Mouse (Mus musculus): Measurements from ENCODE around the gene Slc6a19. TPM values are rescaled to one million over a fixed set of nuclear protein-coding genes. Genes with fewer than 3 reads are reported as not detected.
"Not testable (repeated sequence)": the region's sequence is repeated elsewhere in the genome, so short reads cannot be mapped to it uniquely, and the experiment has no call there.

Gene Slc6a19
- polyA plus RNA-seq (2015; fragmentation: Nextera tagmentation; extraction: Ambion mirVana) = 0.18 and 0.29 TPM in 2 replicates

- Histone ChIP-seq H3K9ac (no peak within 1 kb of the TSS), H3K36me3 (no peaks in the 10 kb centered on the region), H3K27ac (no peak within 1 kb of the TSS), H3K27me3 (no peaks in the 10 kb centered on the region), H3K4me3 (no peak within 1 kb of the TSS), H3K9me3 (no peaks in the 10 kb centered on the region), H3K4me1 (replicated peaks) (0 out of 2 replicates have a peak, but pooled peaks cover 8% of the 10 kb centered on the region), H3K4me2 (no peak within 1 kb of the TSS)
- 61% methylated on average over 7 of the region's 7 CpGs for WGBS
- ATAC-seq (ENCODE audit: low FRiP score) = peak; percentile 67; the same call in 1 of the 2 replicates
These were observed at the start of gene Slc6a19 for GRCm38 (mm10) chr13:73704694-73705325. Gene Slc6a19, minus strand, starts transcription at chr13:73704865.

GRCm38 (mm10) chr13:73751284-73751683 lies 46.6 kb upstream of the Slc6a19 start:
- no peak overlapping the region for H3K27ac ChIP-seq
- ATAC-seq (ENCODE audit: low FRiP score) = no peak
- H3K4me1 ChIP-seq (replicated peaks) = peaks cover 14% of the 10 kb centered on the region
- no peak overlapping the region for H3K4me3 ChIP-seq
- no peak overlapping the region for H3K4me2 ChIP-seq
- H3K36me3 ChIP-seq = no peaks in the 10 kb centered on the region
- 96% methylated on average over 3 of the region's 3 CpGs for WGBS
- no peak overlapping the region for H3K9ac ChIP-seq
- H3K27me3 ChIP-seq = 0 out of 2 replicates have a peak, but pooled peaks cover 3% of the 10 kb centered on the region
- H3K9me3 ChIP-seq = no peaks in the 10 kb centered on the region

DNA sequence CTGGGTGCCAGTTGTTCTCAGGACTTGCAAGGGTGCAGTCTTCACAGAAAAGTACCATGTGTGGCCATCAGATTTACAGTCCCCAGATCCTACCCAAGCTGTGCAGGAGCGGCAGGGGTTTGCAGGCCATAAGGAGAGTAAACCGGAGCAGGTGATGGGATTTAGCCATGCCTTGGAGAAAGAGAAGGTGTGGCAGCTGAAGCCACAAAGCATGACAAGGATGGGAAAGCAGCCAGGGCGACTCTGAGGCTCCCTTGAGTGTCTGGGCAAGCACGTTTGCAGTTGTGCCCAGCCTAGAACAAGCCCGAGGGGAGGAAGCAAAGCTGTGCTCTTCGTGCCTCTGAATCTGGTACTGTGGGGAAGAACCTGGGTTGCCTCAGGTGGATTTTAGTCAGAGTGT lies 45.8 kb upstream of the Slc6a19 start:
- peaks cover 14% of the 10 kb centered on the region for H3K4me1 ChIP-seq (replicated peaks)
- no peak overlapping the region for H3K4me2 ChIP-seq
- ATAC-seq (ENCODE audit: low FRiP score) = no peak

DNA sequence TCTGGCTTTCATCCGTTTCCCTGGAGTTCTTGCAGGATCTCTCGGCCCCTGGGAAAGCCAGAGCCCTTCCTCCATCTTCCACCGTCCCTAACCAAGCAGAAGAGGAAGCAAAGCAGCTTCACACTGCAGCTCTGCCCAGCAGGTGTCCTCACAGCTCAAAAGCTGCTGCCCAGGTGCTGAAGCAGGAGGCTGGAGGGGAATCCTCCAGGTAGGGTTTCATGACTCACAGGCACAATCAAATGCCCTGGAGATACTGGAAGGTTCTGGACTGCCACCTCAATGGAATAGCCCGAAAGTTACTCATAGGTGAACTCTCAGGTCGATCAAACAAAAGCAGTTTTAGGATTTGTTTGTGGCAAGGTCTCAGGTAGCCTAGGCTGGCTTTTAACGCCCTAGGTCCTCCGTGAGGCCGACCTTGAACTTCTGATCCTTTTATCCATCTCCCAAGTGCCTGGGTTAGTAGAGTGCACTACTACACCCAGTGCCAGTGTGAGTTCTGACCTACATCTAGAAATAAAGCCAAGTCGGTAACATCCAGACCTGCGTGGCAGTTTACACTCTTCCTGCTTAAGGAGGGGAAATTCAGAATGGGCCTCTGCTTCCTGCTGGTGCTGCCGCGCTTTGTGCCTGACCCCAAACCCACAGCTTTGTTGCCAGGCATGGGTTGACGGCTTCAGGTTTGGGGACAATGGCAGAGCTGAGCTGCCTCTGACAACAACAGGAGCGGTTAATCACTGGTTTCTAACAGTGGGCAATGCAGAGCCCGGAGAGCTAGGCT lies 44.2 kb upstream of the Slc6a19 start:
- H3K4me3 ChIP-seq = no peak overlapping the region
- no peak overlapping the region for H3K4me2 ChIP-seq
- no peaks in the 10 kb centered on the region for H3K36me3 ChIP-seq
- no peak for ATAC-seq (ENCODE audit: low FRiP score)
- WGBS = 37% methylated on average over 15 of the region's 15 CpGs
- 0 out of 2 replicates have a peak, but pooled peaks cover 3% of the 10 kb centered on the region for H3K27me3 ChIP-seq
- H3K4me1 ChIP-seq (replicated peaks) = peaks cover 15% of the 10 kb centered on the region
- no peak overlapping the region; the same call in 1 of the 2 replicates for H3K9ac ChIP-seq
- no peaks in the 10 kb centered on the region for H3K9me3 ChIP-seq
- H3K27ac ChIP-seq = 0 out of 2 replicates have a peak overlapping the region, but pooled peaks have one; percentile 8

More for the DNA sequence above, 45.8 kb upstream of the Slc6a19 start:
- Histone ChIP-seq H3K36me3 (no peaks in the 10 kb centered on the region), H3K9ac (no peak overlapping the region), H3K27me3 (0 out of 2 replicates have a peak, but pooled peaks cover 3% of the 10 kb centered on the region), H3K9me3 (no peaks in the 10 kb centered on the region), H3K27ac (no peak overlapping the region), H3K4me3 (no peak overlapping the region)
- 62% methylated on average over 6 of the region's 6 CpGs for WGBS

DNA sequence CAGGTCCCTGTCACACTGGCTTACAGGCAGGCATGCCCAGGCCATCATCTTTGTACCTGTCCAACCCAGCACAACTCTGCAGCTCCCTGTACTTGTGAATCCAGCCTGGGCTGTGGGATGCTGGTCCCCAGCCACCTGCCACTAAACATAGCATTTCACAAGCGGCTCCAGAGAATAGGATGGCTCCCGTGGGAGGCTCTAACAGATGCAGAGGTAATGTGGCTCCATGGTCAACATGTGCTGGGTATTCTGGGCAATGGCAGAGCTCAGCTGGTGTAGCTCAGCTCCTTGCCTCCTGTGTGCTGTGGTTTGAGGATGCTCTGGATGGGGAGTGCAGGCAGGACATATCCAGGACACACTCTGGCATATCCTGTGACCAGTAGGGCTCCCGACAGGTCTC lies 39.0 kb upstream of the Slc6a19 start:
- WGBS = 68% methylated on average over 3 of the region's 3 CpGs
- Histone ChIP-seq H3K27me3 (no peaks in the 10 kb centered on the region), H3K4me3 (no peak overlapping the region), H3K27ac (no peak overlapping the region), H3K9ac (no peak overlapping the region), H3K4me2 (no peak overlapping the region), H3K4me1 (replicated peaks) (peaks cover 16% of the 10 kb centered on the region), H3K36me3 (no peaks in the 10 kb centered on the region), H3K9me3 (no peaks in the 10 kb centered on the region)
- no peak for ATAC-seq (ENCODE audit: low FRiP score)

DNA sequence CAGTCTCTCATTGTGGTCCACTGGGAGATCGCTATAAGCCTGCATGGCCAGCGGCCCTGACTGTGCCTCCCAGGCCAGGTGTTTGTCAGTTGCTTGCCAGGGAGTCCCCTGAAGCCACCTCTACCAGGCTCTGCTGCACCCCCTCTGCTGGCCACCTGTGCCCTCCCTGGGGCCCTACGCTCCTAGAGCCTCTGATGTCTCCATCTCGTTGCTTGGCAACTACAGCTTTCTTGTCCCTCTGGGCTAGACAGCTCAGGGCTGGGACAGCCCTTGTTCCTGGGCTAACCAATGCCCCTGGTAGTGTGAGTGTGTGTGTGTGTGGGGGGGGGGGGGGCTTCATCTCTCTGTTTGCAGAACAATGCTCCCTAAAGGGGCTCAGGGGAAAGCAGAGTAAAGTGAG lies 38.3 kb upstream of the Slc6a19 start:
- WGBS = 41% methylated on average over 4 of the region's 4 CpGs
- no peaks in the 10 kb centered on the region for H3K36me3 ChIP-seq
- H3K4me1 ChIP-seq (replicated peaks) = peaks cover 13% of the 10 kb centered on the region
- no peaks in the 10 kb centered on the region for H3K27me3 ChIP-seq
- no peak overlapping the region for H3K27ac ChIP-seq
- peak; percentile 65; the same call in 1 of the 2 replicates for ATAC-seq (ENCODE audit: low FRiP score)
- no peak overlapping the region for H3K4me2 ChIP-seq
- H3K9ac ChIP-seq = no peak overlapping the region
- no peaks in the 10 kb centered on the region for H3K9me3 ChIP-seq
- no peak overlapping the region for H3K4me3 ChIP-seq

- not testable (repeated sequence) for H3K9ac ChIP-seq; ATAC-seq (ENCODE audit: low FRiP score); H3K36me3 ChIP-seq; H3K27ac ChIP-seq; H3K4me2 ChIP-seq; H3K9me3 ChIP-seq; H3K4me3 ChIP-seq; H3K27me3 ChIP-seq
- 51% methylated on average over 2 of the region's 2 CpGs for WGBS
- H3K4me1 ChIP-seq (replicated peaks) = peaks cover 13% of the 10 kb centered on the region
These were observed 35.8 kb upstream of the Slc6a19 start for GRCm38 (mm10) chr13:73740399-73740944.

- peaks cover 11% of the 10 kb centered on the region for H3K4me1 ChIP-seq (replicated peaks)
- H3K36me3 ChIP-seq = no peaks in the 10 kb centered on the region
- no peak overlapping the region for H3K27ac ChIP-seq
- peaks cover 31% of the 10 kb centered on the region for H3K27me3 ChIP-seq
- H3K4me2 ChIP-seq = no peak overlapping the region
- no peak overlapping the region for H3K4me3 ChIP-seq
- H3K9ac ChIP-seq = no peak overlapping the region
- ATAC-seq (ENCODE audit: low FRiP score) = no peak
- H3K9me3 ChIP-seq = no peaks in the 10 kb centered on the region
- 88% methylated on average over 3 of the region's 3 CpGs for WGBS
These were observed 32.3 kb upstream of the Slc6a19 start for GRCm38 (mm10) chr13:73736943-73737342.

DNA sequence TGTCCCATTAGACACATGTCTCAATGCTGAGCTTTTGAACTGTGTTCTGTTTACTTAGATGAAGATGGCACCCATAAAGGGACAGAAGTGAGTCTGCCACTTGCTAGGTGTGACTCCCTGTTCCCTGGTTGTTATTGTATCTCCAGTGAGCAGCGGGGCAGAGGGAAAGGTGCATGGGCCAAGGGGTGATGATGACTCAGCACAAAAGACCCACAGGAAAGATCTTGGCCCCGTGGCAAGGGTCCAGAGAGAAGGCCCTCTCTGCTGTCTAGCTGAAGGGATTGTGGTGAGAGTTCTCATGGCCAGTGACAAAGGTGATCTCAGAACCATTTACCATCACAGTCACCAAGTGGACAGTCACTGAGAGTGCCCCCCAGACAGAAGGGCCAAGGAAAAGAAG lies 31.3 kb upstream of the Slc6a19 start:
- no peak overlapping the region for H3K4me3 ChIP-seq
- H3K4me2 ChIP-seq = no peak overlapping the region
- no peaks in the 10 kb centered on the region for H3K36me3 ChIP-seq
- no peak overlapping the region for H3K27ac ChIP-seq
- H3K4me1 ChIP-seq (replicated peaks) = peaks cover 11% of the 10 kb centered on the region
- H3K9me3 ChIP-seq = no peaks in the 10 kb centered on the region
- no peak for ATAC-seq (ENCODE audit: low FRiP score)
- H3K27me3 ChIP-seq = peaks cover 31% of the 10 kb centered on the region
- 84% methylated on average over 2 of the region's 2 CpGs for WGBS
- H3K9ac ChIP-seq = no peak overlapping the region

- H3K4me3 ChIP-seq = no peak overlapping the region
- no peak overlapping the region for H3K4me2 ChIP-seq
- no peak overlapping the region for H3K9ac ChIP-seq
- no peak overlapping the region for H3K27ac ChIP-seq
- H3K4me1 ChIP-seq (replicated peaks) = peaks cover 11% of the 10 kb centered on the region
- peaks cover 31% of the 10 kb centered on the region for H3K27me3 ChIP-seq
- no peak for ATAC-seq (ENCODE audit: low FRiP score)
- WGBS = 86% methylated on average over 8 of the region's 8 CpGs
- no peaks in the 10 kb centered on the region for H3K9me3 ChIP-seq
- H3K36me3 ChIP-seq = no peaks in the 10 kb centered on the region
These were observed 30.6 kb upstream of the Slc6a19 start for GRCm38 (mm10) chr13:73735270-73735669.

GRCm38 (mm10) chr13:73734379-73734778 lies 29.7 kb upstream of the Slc6a19 start:
- Histone ChIP-seq H3K4me2 (no peak overlapping the region), H3K4me3 (no peak overlapping the region), H3K36me3 (no peaks in the 10 kb centered on the region), H3K9ac (no peak overlapping the region), H3K27ac (no peak overlapping the region), H3K9me3 (no peaks in the 10 kb centered on the region), H3K27me3 (peaks cover 31% of the 10 kb centered on the region), H3K4me1 (replicated peaks) (peaks cover 11% of the 10 kb centered on the region)
- ATAC-seq (ENCODE audit: low FRiP score) = no peak
- WGBS = 81% methylated on average over 1 of the region's 1 CpGs

All from hindbrain, embryonic 13.5 days (tissue).